Mouse (Mus musculus) heart, embryonic 14.5 days (tissue): ENCODE measurements around the gene Eda2r. TPM values are rescaled to one million over a fixed set of nuclear protein-coding genes. Genes with fewer than 3 reads are reported as not detected.

Experiments used
- ATAC-seq: fragments of 200-750 bp; cut with Nextera tagmentation; 2 replicates; pipeline ENCODE4 v1.8.0; 2017; ENCODE audit warnings: low read depth, moderate TSS enrichment; ENCODE audit not compliant: insufficient number of reproducible peaks, insufficient read depth, low FRiP score
- H3K27ac ChIP-seq, 2 experiments: fragments of 200-500 bp in 1 of 2; fragments of 300-500 bp in 1 of 2; sonication (generic) in 1 of 2; replicated peaks in 1 of 2; 2 replicates each; pipeline ENCODE4 v1.5.1; 2012 to 2014; ENCODE audit warnings: low read depth in 2 of 2, low read length in 2 of 2, control low read depth in 1 of 2, mild to moderate bottlenecking in 1 of 2, mixed read lengths in 1 of 2; ENCODE audit not compliant: control insufficient read depth in 1 of 2, insufficient read depth in 1 of 2
- H3K27me3 ChIP-seq: fragments of 300-500 bp; sonication (generic); 2 replicates; pipeline ENCODE4 v1.6.1; 2014; ENCODE audit warnings: mild to moderate bottlenecking, low read length, control low read depth; ENCODE audit not compliant: control insufficient read depth, insufficient read depth
- H3K36me3 ChIP-seq: fragments of 300-500 bp; sonication (generic); 2 replicates; pipeline ENCODE4 v1.6.1; 2014; ENCODE audit warnings: mild to moderate bottlenecking, control low read depth, low read length, mixed read lengths; ENCODE audit not compliant: control insufficient read depth, insufficient read depth
- H3K4me1 ChIP-seq, 2 experiments: fragments of 200-500 bp in 1 of 2; fragments of 300-500 bp in 1 of 2; sonication (generic) in 1 of 2; 2 replicates each; pipeline ENCODE4 v1.6.1; 2012 to 2014; ENCODE audit warnings: low read length in 2 of 2, control low read depth in 1 of 2, mixed read lengths in 1 of 2; ENCODE audit not compliant: control insufficient read depth in 2 of 2, insufficient read depth in 2 of 2
- H3K4me2 ChIP-seq: fragments of 300-500 bp; sonication (generic); 2 replicates; pipeline ENCODE4 v1.6.1; 2014; ENCODE audit warnings: mild to moderate bottlenecking, low read length
- H3K4me3 ChIP-seq, 2 experiments: fragments of 200-500 bp in 1 of 2; fragments of 300-500 bp in 1 of 2; sonication (generic) in 1 of 2; 2 replicates each; pipeline ENCODE4 v1.5.1; 2012 to 2014; ENCODE audit warnings: low read length in 2 of 2, mild to moderate bottlenecking in 2 of 2, control low read depth in 1 of 2, low read depth in 1 of 2, moderate library complexity in 1 of 2; ENCODE audit not compliant: control insufficient read depth in 1 of 2, insufficient read depth in 1 of 2
- H3K9ac ChIP-seq: fragments of 300-500 bp; sonication (generic); 2 replicates; pipeline ENCODE4 v1.6.1; 2014; ENCODE audit warnings: mild to moderate bottlenecking, low read length
- H3K9me3 ChIP-seq: fragments of 300-500 bp; sonication (generic); 2 replicates; pipeline ENCODE4 v1.6.1; 2016; ENCODE audit warnings: low read length, control low read depth; ENCODE audit not compliant: control insufficient read depth
- polyA plus RNA-seq: library from polyadenylated mRNA; unstranded; fragments of >200 nt; fragmentation: Nextera tagmentation; extraction: Ambion mirVana; gene quantifications from 2 replicates; pipeline ENCODE4 v1.2.1, GENCODE M21; 2014

The Eda2r gene
- polyA plus RNA-seq, 1 experiment from 2014 or later, result 2.7 TPM

GRCm38 (mm10) chrX:97327891-97328290, 49.1 kb downstream of the Eda2r start:
- Histone ChIP-seq H3K36me3 (no peaks in the 10 kb centered on the region), H3K9ac (no peak overlapping the region)
- ATAC-seq, result no peak

More at GRCm38 (mm10) chrX:97327891-97328290, 49.1 kb downstream of the Eda2r start:
- no peak overlapping the region for H3K27ac ChIP-seq
- H3K27me3 ChIP-seq, result no peaks in the 10 kb centered on the region
- H3K4me3 ChIP-seq, result no peak overlapping the region
- no peak overlapping the region for H3K4me2 ChIP-seq
- H3K9me3 ChIP-seq, result no peaks in the 10 kb centered on the region
- no peaks in the 10 kb centered on the region for H3K4me1 ChIP-seq
